8 mouse cellular contexts compared by ENCODE assay signal in genomic region chr19:29354895-29355877, GRCm38 (mm10). TPM values are rescaled to one million over a fixed set of nuclear protein-coding genes. Genes with fewer than 3 reads are reported as not detected.
DNase-seq lines count a peak whose midpoint lies in the region; ATAC-seq and TF ChIP-seq lines count a peak whose summit lies in the region.

No protein-coding gene starts in this region.

- H3K27ac ChIP-seq in MEL (ENCODE audit: control insufficient read depth, low read depth, low read length) = peak overlapping the region; percentile 68
- peak overlapping the region; percentile 15; the same call in 1 of the 2 replicates for H3K27ac ChIP-seq in forebrain, postnatal 0 days (ENCODE audit: low read depth, low read length)

- peak; percentile 45 to 48; a peak in 3 of 4 replicates for TF ChIP-seq EP300 in MEL (IDR thresholded peaks at IDR 0.05; ENCODE audit: low read depth in 1 of 2, low read length in 2 of 2)

- ATAC-seq in forebrain, postnatal 0 days = peak; percentile 89

- H3K4me2 ChIP-seq in forebrain, postnatal 0 days (ENCODE audit: low read depth) = peak overlapping the region; percentile 43

- peak in 1 of 2 experiments; percentile 59; a peak in 2 of 4 replicates for TF ChIP-seq POLR2A in MEL (IDR thresholded peaks at IDR 0.05; ENCODE audit: control insufficient read depth in 1 of 2, insufficient read depth in 1 of 2, low read depth in 1 of 2, low read length in 2 of 2, poor library complexity in 1 of 2)

- TF ChIP-seq RAD21 in MEL (IDR thresholded peaks at IDR 0.05; ENCODE audit: low read depth, low read length) = peak; percentile 98

- DNase-seq in MEL (ENCODE audit: low read depth, low spot score) = peak; percentile 99
- peak; percentile 88 to 92 for DNase-seq in cerebellum, adult 18-20 months
- peak; percentile 88 for DNase-seq in forebrain, postnatal 0 days
- peak; percentile 92 for DNase-seq in heart, postnatal 4 days
- peak; percentile 93 for DNase-seq in layer of hippocampus, postnatal 10 days (ENCODE audit: low spot score in 2 of 2)
- DNase-seq in lung, postnatal 10 days = peak; percentile 93
- DNase-seq in ovary, postnatal 14 days (ENCODE audit: low spot score) = peak; percentile 88
- DNase-seq in thymus, postnatal 10 days (ENCODE audit: low spot score in 2 of 2) = peak; percentile 82 to 96

- H3K27me3 ChIP-seq in MEL (ENCODE audit: control insufficient read depth in 1 of 2, insufficient read depth in 2 of 2, low read length in 2 of 2) = no peaks in the 10 kb centered on the region
- no peaks in the 10 kb centered on the region for H3K27me3 ChIP-seq in forebrain, postnatal 0 days (ENCODE audit: insufficient read depth, low read length)

- H3K9me3 ChIP-seq in MEL (replicated peaks; ENCODE audit: insufficient read depth, low read length) = no peaks in the 10 kb centered on the region
- H3K9me3 ChIP-seq in forebrain, postnatal 0 days (ENCODE audit: low read length) = no peaks in the 10 kb centered on the region

- peaks cover 0 to 5% of the 10 kb centered on the region in 2 experiments; a peak in 3 of 4 replicates for H3K4me1 ChIP-seq in MEL (ENCODE audit: control insufficient read depth in 1 of 2, insufficient read depth in 2 of 2, low read length in 2 of 2)
- H3K4me1 ChIP-seq in forebrain, postnatal 0 days (ENCODE audit: insufficient read depth) = no peaks in the 10 kb centered on the region

- 2% methylated on average over 20 of the region's 20 CpGs for WGBS in forebrain, postnatal 0 days

- H3K36me3 ChIP-seq in MEL (ENCODE audit: control insufficient read depth in 1 of 2, insufficient read depth in 2 of 2, low read length in 2 of 2) = peaks cover 3 to 14% of the 10 kb centered on the region in 2 experiments; a peak in 3 of 4 replicates
- H3K36me3 ChIP-seq in forebrain, postnatal 0 days (ENCODE audit: insufficient read depth) = peaks cover 19% of the 10 kb centered on the region

- TF ChIP-seq CTCF in MEL (IDR thresholded peaks at IDR 0.05 in 2 of 3, conservative IDR thresholded peaks at IDR 0.05 in 1 of 3; ENCODE audit: control insufficient read depth in 1 of 3, insufficient read depth in 1 of 3, low read depth in 2 of 3, low read length in 3 of 3, poor library complexity in 1 of 3, severe bottlenecking in 1 of 3) = peak; percentile 100
- peak; percentile 94 for TF ChIP-seq CTCF in forebrain, postnatal 0 days (IDR thresholded peaks at IDR 0.05; ENCODE audit: low read depth)

- H3K79me2 ChIP-seq in MEL (ENCODE audit: control insufficient read depth, insufficient read depth, low read length, poor library complexity) = no peaks in the 10 kb centered on the region

- peak overlapping the region; percentile 67 for H3K9ac ChIP-seq in MEL (ENCODE audit: control insufficient read depth, low read depth, low read length, poor library complexity, severe bottlenecking)
- no peak overlapping the region for H3K9ac ChIP-seq in forebrain, postnatal 0 days

- peak overlapping the region; percentile 52 to 82 for H3K4me3 ChIP-seq in MEL (ENCODE audit: control insufficient read depth in 1 of 2, insufficient read depth in 1 of 2, low read depth in 2 of 2, low read length in 2 of 2)
- peak overlapping the region; percentile 7; the same call in 1 of the 2 replicates for H3K4me3 ChIP-seq in forebrain, postnatal 0 days (ENCODE audit: low read depth, low read length)

TF ChIP-seq in MEL, 35 proteins besides CTCF, POLR2A, EP300 and RAD21:
- peak; percentile 99 for TF ChIP-seq ZC3H11A (IDR thresholded peaks at IDR 0.05; ENCODE audit: low read depth, low read length)
- TF ChIP-seq NELFE (IDR thresholded peaks at IDR 0.05; ENCODE audit: low read depth, low read length) = peak; percentile 34
- no peak for TF ChIP-seq E2F4 (IDR thresholded peaks at IDR 0.05; ENCODE audit: borderline replicate concordance, low read depth, low read length)
- no peak for TF ChIP-seq BHLHE40 (IDR thresholded peaks at IDR 0.05; ENCODE audit: borderline replicate concordance, low read depth, low read length)
- TF ChIP-seq JUND (IDR thresholded peaks at IDR 0.05; ENCODE audit: low read depth, low read length) = peak; percentile 59; the same call in 1 of the 2 replicates
- peak; percentile 94 for TF ChIP-seq CHD1 (IDR thresholded peaks at IDR 0.05; ENCODE audit: low read depth, low read length)
- peak; percentile 55 for TF ChIP-seq GATA1 (IDR thresholded peaks at IDR 0.05; ENCODE audit: low read depth, low read length)
- TF ChIP-seq ETS1 (IDR thresholded peaks at IDR 0.05; ENCODE audit: low read depth, low read length) = peak; percentile 21; the same call in 1 of the 2 replicates
- peak; percentile 65 for TF ChIP-seq ELF1 (IDR thresholded peaks at IDR 0.05; ENCODE audit: low read depth, low read length)
- peak; percentile 95 for TF ChIP-seq SIN3A (IDR thresholded peaks at IDR 0.05; ENCODE audit: low read length)
- TF ChIP-seq MAZ (IDR thresholded peaks at IDR 0.05; ENCODE audit: low read depth, low read length) = peak; percentile 85
- TF ChIP-seq MEF2A (IDR thresholded peaks at IDR 0.05; ENCODE audit: extremely low read depth, insufficient replicate concordance, low read depth, low read length, poor library complexity, severe bottlenecking) = no peak
- TF ChIP-seq HCFC1 (IDR thresholded peaks at IDR 0.05; ENCODE audit: low read depth, low read length) = peak; percentile 65
- TF ChIP-seq USF1 (IDR thresholded peaks at IDR 0.05; ENCODE audit: low read depth, low read length) = 0 out of 2 replicates have a peak, but pooled peaks have one; percentile 4
- peak; percentile 56 for TF ChIP-seq ZNF384 (IDR thresholded peaks at IDR 0.05; ENCODE audit: low read depth, low read length)
- TF ChIP-seq TBP (IDR thresholded peaks at IDR 0.05; ENCODE audit: low read depth, low read length) = peak; percentile 80
- no peak for TF ChIP-seq UBTF (IDR thresholded peaks at IDR 0.05; ENCODE audit: borderline replicate concordance, insufficient read depth, low read depth, low read length)
- peak; percentile 83 for TF ChIP-seq MYC (IDR thresholded peaks at IDR 0.05; ENCODE audit: low read depth, low read length)
- TF ChIP-seq POLR2AphosphoS5 (IDR thresholded peaks at IDR 0.05; ENCODE audit: borderline replicate concordance, low read depth, low read length) = no peak
- peak; percentile 84 for TF ChIP-seq MXI1 (IDR thresholded peaks at IDR 0.05; ENCODE audit: low read depth, low read length)
- peak; percentile 86 for TF ChIP-seq MYB (IDR thresholded peaks at IDR 0.05; ENCODE audit: low read depth, low read length)
- TF ChIP-seq NRF1 (IDR thresholded peaks at IDR 0.05; ENCODE audit: insufficient read depth, low read depth, low read length, poor library complexity, severe bottlenecking) = no peak
- peak; percentile 99 for TF ChIP-seq SMC3 (IDR thresholded peaks at IDR 0.05; ENCODE audit: low read depth, low read length)

RNA-seq across cellular contexts. Expression of gene Plgrkt, which starts 12.0 kb away (rescaled TPM):
- total RNA-seq in MEL (2012; rRNA removed) = 107 and 117 TPM in 2 replicates
- polyA plus RNA-seq in MEL (2012; ENCODE audit: insufficient read depth in 1 of 2, insufficient read length in 2 of 2, low read depth in 1 of 2, low replicate concordance in 2 of 2, missing spikeins in 1 of 2) = 100 to 1,000 TPM in 1 of 2 experiments, not detected in 1; 145 TPM
- total RNA-seq in forebrain, postnatal 0 days (2014; rRNA removed) = 45.5 and 57.6 TPM in 2 replicates
- polyA plus RNA-seq in forebrain, postnatal 0 days (2015; fragmentation: Nextera tagmentation; extraction: Ambion mirVana) = 85.6 and 105 TPM in 2 replicates
- 10 to 100 TPM; 29.8 to 30.6 TPM for total RNA-seq in heart, postnatal 4 days (2021)
- 10 to 100 TPM; 33.3 to 33.9 TPM for total RNA-seq in layer of hippocampus, postnatal 10 days (2021)

RNA-seq across cellular contexts. Expression of gene Cd274, which starts 12.1 kb away (rescaled TPM):
- 3.1 and 3.2 TPM in 2 replicates for total RNA-seq in MEL (2012; rRNA removed)
- polyA plus RNA-seq in MEL (2012; ENCODE audit: insufficient read depth in 1 of 2, insufficient read length in 2 of 2, low read depth in 1 of 2, low replicate concordance in 2 of 2, missing spikeins in 1 of 2) = 1 to 10 TPM in 1 of 2 experiments, not detected in 1; 5.0 TPM
- total RNA-seq in forebrain, postnatal 0 days (2014; rRNA removed) = 1.2 and 2.0 TPM in 2 replicates
- 0.42 and 0.79 TPM in 2 replicates for polyA plus RNA-seq in forebrain, postnatal 0 days (2015; fragmentation: Nextera tagmentation; extraction: Ambion mirVana)
- under 1 TPM; 0.60 to 0.65 TPM for total RNA-seq in heart, postnatal 4 days (2021)
- total RNA-seq in layer of hippocampus, postnatal 10 days (2021) = 1 to 10 TPM; 1.1 to 1.6 TPM

RNA-seq across cellular contexts. Expression of gene Rln1, which starts 20.7 kb away (rescaled TPM):
- 0.04 TPM in 1 of 2 replicates, not detected in the other for total RNA-seq in MEL (2012; rRNA removed)
- polyA plus RNA-seq in MEL (2012; ENCODE audit: insufficient read depth in 1 of 2, insufficient read length in 2 of 2, low read depth in 1 of 2, low replicate concordance in 2 of 2, missing spikeins in 1 of 2) = not detected
- 7.2 and 14.3 TPM in 2 replicates for total RNA-seq in forebrain, postnatal 0 days (2014; rRNA removed)
- 7.1 and 9.1 TPM in 2 replicates for polyA plus RNA-seq in forebrain, postnatal 0 days (2015; fragmentation: Nextera tagmentation; extraction: Ambion mirVana)
- total RNA-seq in heart, postnatal 4 days (2021) = under 1 TPM in 1 of 2 experiments, not detected in 1; 0.50 TPM
- total RNA-seq in layer of hippocampus, postnatal 10 days (2021) = 1 to 10 TPM; 2.1 to 2.4 TPM

RNA-seq across cellular contexts. Expression of gene Insl6, which starts 30.0 kb away (rescaled TPM):
- total RNA-seq in MEL (2012; rRNA removed) = 2.2 and 3.1 TPM in 2 replicates
- 1 to 10 TPM in 1 of 2 experiments, not detected in 1; 9.9 TPM for polyA plus RNA-seq in MEL (2012; ENCODE audit: insufficient read depth in 1 of 2, insufficient read length in 2 of 2, low read depth in 1 of 2, low replicate concordance in 2 of 2, missing spikeins in 1 of 2)
- 0.48 and 0.54 TPM in 2 replicates for total RNA-seq in forebrain, postnatal 0 days (2014; rRNA removed)
- polyA plus RNA-seq in forebrain, postnatal 0 days (2015; fragmentation: Nextera tagmentation; extraction: Ambion mirVana) = 2.0 and 2.2 TPM in 2 replicates
- under 1 TPM; 0.41 to 0.81 TPM for total RNA-seq in heart, postnatal 4 days (2021)
- under 1 TPM in 1 of 2 experiments, not detected in 1; 0.51 TPM for total RNA-seq in layer of hippocampus, postnatal 10 days (2021)

RNA-seq across cellular contexts. Expression of gene Pdcd1lg2, which starts 55.5 kb away (rescaled TPM):
- 1.3 and 1.7 TPM in 2 replicates for total RNA-seq in MEL (2012; rRNA removed)
- 1 to 10 TPM in 1 of 2 experiments, not detected in 1; 5.4 TPM for polyA plus RNA-seq in MEL (2012; ENCODE audit: insufficient read depth in 1 of 2, insufficient read length in 2 of 2, low read depth in 1 of 2, low replicate concordance in 2 of 2, missing spikeins in 1 of 2)
- total RNA-seq in forebrain, postnatal 0 days (2014; rRNA removed) = 0.15 and 0.19 TPM in 2 replicates
- not detected in 2 replicates for polyA plus RNA-seq in forebrain, postnatal 0 days (2015; fragmentation: Nextera tagmentation; extraction: Ambion mirVana)
- total RNA-seq in heart, postnatal 4 days (2021) = not detected
- under 1 TPM in 1 of 2 experiments, not detected in 1; 0.50 TPM for total RNA-seq in layer of hippocampus, postnatal 10 days (2021)

Comparison
In these comparisons a context has a peak if more than half of its experiments do, and no peak if none do; other contexts are left out.
1. Peak in every context shown above with its lines: DNase-seq, ATAC-seq, H3K4me3 ChIP-seq and H3K27ac ChIP-seq.